Mouse (Mus musculus) adrenal gland (tissue): ENCODE results near the gene Carmil2.

Experiments
- intact Hi-C: fragments of 180-260 bp; cut with DNase I; formaldehyde crosslinking; loops from one replicate; pipeline ENCODE4 v1.15.1; 2025

The Carmil2 gene

DNA sequence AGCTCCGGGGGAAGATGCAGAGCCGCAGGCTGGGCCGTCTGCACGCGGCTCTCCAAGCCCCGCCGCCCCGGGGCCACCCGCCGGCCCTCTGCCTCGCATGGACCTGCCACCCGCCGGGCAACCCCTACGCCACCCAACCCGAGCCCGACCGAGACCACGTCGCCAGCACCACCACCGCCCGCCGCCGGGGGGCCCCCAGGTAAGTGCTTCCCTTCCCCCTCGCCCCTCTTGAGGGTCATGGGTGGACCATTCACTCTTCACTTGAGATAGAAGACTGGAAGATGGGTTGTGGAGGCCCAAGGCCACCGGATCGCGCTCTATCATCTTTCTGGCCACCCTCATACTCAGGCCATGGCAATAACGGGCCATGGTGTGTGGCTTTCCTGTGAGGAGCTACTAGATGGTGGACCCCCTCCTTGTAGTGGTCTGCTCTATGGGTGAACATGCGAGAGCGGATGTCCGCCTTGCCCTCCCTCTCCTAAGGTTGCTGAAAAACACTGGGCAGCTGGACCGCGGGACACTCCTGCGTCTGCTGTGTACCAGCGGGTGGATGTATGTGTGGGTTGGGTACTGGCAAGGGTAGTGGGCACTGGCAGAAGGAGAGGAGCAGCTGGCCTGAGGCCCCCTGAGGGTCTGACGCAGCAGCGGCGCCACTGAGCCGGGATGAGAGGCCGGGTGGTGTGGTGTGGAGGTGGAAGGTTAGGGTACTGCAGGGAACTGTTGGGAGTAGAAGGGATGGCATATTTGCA, 8.2 kb downstream of the Carmil2 start:
- intact Hi-C loops, result no loop called here

- intact Hi-C loops, result no loop called here
These were observed 9.2 kb downstream of the Carmil2 start for GRCm38 (mm10) chr8:105695080-105695780.

- intact Hi-C loops, result no loop called here
These were observed 11.2 kb downstream of the Carmil2 start for GRCm38 (mm10) chr8:105697196-105697780.

DNA sequence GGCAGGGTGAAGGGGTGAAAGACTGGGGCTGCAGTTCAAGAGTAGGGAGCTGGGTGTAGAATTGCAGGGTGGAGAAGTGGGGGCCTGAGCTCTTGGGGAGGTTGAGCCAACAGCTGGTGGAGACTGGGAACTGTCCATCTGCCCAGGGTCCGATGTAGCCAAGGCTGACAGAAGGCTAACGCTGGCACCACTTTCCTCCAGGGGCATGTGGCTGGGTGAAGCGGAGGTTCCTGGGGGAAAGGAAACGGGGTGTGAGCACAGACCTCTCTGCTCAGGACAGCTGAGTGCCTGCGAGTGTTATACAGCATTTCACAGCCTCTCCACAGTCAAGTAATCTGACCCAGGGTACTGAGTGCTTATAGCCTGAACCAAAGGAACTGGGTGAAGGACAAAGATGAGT, 12.7 kb downstream of the Carmil2 start:
- intact Hi-C loops, result no loop called here

DNA sequence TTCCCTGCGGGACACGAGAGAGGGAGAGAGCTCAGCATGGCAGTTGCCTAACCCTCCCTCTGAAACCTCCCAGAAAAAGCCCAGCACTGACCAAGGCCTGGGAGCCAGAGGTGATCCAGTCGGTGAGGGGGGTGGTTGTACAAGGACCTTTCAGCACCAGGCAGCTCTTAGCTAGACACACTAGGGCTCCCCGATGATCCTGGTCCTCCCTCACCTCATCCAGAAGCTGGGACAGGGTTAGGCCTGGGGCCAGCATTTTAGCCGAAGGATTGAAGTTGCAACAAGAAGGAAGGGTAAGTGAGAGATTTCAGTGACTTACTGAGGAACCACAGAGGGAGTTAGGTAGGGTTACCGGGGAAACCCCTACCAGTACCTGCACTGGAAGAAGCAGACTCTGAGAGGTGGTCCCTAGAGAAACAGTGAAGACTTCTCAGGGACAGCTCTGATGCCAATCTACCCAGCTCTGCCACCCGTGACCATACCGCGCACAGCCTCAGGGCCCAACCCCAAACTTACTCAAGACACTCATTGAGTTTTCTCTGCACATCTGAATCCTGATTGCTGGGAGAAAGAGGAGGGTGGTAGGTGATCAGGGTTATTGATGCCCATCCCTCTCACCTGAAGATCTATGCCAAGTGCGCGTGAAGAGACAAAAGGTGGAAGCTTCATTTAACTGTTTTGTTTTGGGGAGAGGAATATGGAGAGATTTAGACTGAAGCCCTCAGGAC, 13.6 kb downstream of the Carmil2 start:
- intact Hi-C loops, result no loop called here

DNA sequence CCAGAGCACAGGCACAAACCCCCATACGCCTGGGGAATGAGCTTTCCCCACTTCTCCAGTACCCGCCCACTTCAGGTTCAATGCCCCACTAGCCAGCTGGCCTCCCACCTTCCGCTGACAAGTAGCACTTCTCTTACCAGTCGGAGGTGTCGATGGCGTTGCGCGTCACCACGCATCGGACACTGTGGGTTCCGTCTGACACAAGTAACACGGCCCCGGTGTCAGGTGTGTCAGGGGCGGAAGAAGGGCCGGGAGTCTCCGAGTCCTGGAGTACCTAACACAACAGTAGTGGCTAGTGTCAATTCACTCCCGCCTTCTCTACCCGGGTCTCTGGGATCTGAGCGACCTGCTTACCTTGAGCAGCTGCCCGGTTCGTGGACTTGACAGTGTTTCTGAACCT, 14.5 kb downstream of the Carmil2 start:
- intact Hi-C loops, result no loop called here

DNA sequence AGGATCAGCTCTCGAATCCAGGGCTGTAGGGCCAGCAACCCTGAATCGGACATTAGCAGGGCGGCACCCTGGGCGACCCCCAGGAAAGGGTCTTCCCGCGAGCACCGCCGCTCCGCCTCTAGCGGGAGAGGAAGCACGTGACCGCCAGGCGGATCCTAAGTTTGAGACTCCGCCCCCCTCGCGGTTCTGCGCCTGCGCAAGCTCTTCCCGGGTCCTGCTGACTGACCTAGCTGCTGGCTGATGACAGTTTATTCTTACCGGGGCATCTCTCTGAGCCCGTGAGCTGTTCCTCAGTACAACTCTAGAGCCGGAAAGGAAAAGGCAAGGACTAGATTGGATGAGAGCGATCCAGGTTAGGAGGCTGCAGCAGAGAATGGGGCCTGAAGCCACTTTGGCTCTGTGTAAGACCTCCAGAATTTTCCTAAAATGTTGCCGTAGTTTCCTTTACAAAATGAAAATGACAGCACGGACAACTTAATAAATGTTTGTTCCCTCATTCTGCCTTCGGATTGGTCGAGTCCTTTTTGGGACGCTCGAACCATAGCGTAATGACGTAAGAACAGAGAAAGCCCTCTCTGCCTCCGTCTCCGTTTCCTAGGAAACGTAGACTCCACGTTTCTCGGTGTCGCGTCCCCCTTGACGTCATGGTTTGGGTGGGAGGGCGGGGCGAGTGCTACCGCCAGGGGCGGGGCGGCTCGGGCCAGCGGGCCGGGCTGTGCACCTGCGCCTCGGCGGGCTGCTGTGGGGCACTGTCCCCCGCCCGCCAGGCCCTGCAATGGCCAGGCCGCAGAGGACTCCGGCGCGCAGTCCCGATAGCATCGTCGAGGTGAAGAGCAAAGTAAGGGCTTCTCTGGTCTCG, 15.1 kb downstream of the Carmil2 start, which contains the start of the genes Acd and Pard6a:
Acd (minus strand) TSS at position 137 of the 859 bp plus-strand sequence.
Pard6a (plus strand) TSS at position 183 of the 859 bp plus-strand sequence.
- intact Hi-C loops, result no loop called here

DNA sequence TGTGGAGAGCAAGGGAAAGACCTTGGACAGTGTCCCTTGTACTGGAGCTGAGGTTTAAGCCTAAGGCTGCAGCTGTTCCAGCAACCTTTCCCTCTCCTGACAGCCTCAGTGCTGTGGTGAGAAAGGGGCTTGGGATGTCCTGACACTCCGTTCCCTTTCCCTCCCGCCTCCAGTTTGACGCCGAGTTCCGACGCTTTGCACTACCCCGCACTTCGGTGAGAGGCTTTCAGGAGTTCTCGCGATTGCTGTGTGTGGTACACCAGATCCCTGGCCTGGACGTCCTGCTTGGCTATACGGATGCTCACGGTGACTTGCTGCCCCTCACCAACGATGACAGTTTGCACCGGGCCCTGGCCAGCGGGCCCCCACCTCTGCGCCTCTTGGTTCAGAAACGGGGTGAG, 15.9 kb downstream of the Carmil2 start:
- intact Hi-C loops, result no loop called here

- intact Hi-C loops, result no loop called here
These were observed 16.8 kb downstream of the Carmil2 start for GRCm38 (mm10) chr8:105702731-105703415.

DNA sequence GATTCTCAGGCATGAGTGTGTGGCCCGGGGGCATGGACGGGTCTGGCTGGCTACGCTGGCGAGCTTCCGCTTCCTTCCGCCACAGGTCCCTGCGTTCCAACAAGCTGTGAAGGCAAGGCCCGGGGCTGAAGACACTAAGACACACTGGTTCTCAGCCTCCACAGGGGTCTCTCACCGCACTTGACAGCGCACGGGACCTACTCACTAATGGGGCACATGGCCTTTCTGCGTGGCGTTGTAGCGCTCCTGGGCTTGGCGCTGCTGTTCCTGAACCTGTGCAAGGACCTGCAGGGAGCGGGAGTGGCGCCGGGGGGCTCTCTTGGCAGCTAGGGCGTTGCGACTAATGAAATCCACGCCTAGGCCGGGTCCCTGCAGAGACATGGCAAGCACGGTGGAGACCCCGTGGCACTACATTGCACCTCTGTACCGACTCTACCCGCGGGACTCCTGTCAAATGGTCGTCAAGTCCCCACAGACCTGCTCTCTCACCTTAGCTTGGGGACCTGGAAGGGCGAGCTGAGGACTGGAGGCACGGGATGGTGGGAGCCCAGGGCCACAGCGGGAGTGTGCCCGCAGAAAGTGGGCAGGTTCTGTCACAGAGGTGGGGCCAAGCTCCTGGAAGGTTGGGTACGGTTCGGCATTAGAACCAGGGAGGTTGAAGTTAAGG, 18.2 kb downstream of the Carmil2 start:
- intact Hi-C loops, result no loop called here

- intact Hi-C loops, result no loop called here
These were observed 18.9 kb downstream of the Carmil2 start for GRCm38 (mm10) chr8:105704955-105705354.

DNA sequence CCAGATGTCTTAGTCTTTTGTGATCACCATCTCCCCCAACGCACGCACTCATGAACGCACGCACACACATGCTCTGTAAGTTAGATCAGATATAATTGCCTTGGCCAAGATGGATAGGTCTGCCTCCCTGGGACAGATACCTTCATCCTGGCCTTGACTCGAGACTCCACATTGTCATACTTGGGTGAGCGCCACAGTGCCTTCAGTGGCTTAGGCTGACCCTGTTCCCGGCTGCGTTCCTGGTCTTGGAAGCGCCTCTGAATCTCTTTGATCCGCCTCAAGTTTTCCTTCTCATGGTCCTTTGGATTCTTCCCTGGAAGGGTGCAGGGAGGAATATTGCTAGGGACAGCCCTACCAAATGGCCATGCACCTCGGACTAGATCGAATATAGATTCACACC, 20.4 kb downstream of the Carmil2 start:
- intact Hi-C loops, result no loop called here

DNA sequence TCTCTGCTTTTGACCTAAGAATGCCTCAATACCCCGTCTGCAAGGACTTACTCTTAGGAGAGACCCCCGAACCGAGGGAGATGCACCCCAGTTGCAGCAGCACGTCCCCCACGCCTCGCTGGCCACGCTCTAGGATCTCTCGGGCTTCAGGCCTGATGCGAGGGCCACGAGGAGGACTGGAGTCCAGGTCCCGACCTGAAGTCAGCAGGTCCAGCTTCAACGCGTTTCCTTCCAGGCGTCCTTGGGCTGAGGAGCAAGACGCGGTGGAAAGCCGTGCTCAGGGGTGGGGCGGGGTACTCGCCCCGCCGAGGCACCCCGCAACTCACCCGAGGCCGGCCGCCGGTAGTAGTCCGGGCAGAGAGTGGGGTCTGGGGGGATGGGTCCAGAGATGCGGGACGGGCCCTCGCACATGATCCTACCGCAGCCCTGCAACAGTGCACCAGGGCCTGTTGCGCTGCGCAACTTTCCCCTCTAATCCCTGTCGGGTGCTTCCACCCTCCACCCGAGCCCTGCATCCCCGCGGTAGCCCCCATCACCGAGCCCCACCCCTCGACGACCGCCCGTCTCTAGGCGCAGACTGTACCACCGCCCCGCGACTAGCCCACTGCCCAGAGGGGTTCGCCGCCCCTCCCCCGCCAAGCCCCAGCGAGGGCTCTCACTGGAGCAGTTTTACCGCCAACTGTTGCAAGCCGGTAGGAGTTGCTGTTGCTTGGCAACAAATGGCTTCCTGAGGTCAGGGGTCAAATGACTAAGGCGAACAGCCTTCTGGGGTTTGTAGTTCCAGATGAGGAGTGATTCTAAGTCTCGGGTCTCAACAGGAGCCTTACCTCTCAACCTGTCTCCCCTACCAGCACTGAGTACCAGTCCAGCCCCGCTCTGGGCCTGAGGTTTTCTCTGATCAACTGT, 21.7 kb downstream of the Carmil2 start, which contains the start of the genes 4933405L10Rik and Enkd1:
4933405L10Rik (plus strand) TSS at position 158 of the 906 bp plus-strand sequence.
Enkd1 (minus strand) TSS at position 713 of the 906 bp plus-strand sequence.
- intact Hi-C loops, result no loop called here

DNA sequence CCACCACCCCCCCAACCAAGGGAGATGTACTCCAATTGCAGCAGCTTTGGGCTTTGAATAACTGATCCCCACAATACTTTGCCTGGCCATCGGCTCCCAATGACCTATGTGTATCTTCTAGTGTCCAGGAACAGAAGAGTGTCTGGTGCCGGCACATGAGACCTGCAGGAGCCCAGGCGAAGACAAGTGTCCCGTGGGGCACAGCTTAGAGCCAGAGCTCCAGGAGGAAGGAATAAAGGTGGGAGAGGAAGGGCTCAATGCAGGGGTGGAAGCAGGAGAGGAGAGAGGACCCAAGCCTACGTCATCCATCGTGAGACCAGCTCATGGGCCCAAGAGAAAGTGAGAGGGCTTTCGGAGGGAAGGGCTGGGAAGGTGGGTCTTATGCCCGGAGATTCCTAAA, 22.6 kb downstream of the Carmil2 start:
- intact Hi-C loops, result no loop called here

GRCm38 (mm10) chr8:105709317-105709716, 23.2 kb downstream of the Carmil2 start:
- intact Hi-C loops, result no loop called here

DNA sequence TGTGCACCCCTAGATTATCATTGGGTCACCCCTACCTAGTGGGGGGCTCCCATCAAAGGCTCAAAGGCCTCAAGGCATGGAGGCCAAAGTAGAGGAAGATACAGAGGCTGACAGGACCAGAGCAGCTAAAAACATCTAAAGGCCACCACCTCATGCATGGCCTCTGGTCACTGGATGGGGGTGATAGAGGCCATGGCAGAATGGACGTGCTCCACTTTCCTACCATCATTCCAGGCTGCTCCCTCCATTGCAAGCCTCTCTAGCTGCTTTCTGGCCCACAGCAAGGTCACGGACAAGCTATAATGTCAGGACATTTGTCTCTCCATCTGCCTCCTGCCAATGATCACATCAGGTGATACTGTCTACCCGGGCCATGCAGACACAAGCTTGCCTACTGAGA, 26.2 kb downstream of the Carmil2 start:
- intact Hi-C loops, result loop anchor here (5.0 kb wide), 1 partner anchor 220 kb away; the partner anchor contains the start of gene Ctrl

DNA sequence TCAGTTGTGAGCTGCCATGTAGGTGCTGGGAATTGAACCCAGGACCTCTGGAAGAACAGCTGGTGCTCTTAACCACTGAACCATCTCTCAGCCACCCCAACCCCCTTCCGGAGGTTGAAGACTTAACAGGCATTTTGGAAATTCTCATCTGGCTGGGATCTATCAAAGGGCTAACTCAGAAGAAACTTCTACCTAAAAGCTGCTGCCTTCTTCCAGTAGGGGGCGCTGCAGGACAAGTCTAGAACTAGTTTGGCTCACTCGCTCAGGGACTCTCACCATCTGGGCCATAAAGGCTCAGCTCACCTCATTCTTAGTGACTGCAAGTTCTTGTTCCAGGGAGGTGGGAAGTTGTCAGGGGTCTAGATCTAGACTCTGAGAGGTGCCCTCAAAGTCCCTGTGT, 28.1 kb downstream of the Carmil2 start:
- intact Hi-C loops, result loop anchor here (2.0 to 5.0 kb wide), 2 partner anchors 75 to 218 kb away; partner anchors contain the start of gene Ctrl

GRCm38 (mm10) chr8:105715042-105715441, 29.0 kb downstream of the Carmil2 start:
- intact Hi-C loops, result loop anchor here (2.0 kb wide), 1 partner anchor 74 kb away; no protein-coding TSS in a partner anchor
